Mouse (Mus musculus): Measurements from ENCODE around the gene Arhgap6. TPM values are rescaled to one million over a fixed set of nuclear protein-coding genes. Genes with fewer than 3 reads are reported as not detected.
A peak's percentile ranks its signal among the peaks of the same experiment; 100 is the strongest.

The Arhgap6 gene
- 1 to 10 TPM; 2.3 to 2.8 TPM for total RNA-seq (2021)
- long read RNA-seq, experiment 1, full-length matches to known transcripts, result 1 of 1 reads
- long read RNA-seq, experiment 1, partial matches to known transcripts, result 0 of 1 reads
- long read RNA-seq, experiment 1, other reads (novel, unspliced or antisense), result 0 of 1 reads
- long read RNA-seq, experiment 2, partial matches to known transcripts, result 1 of 2 reads
- long read RNA-seq, experiment 2, other reads (novel, unspliced or antisense), result 1 of 2 reads

DNA sequence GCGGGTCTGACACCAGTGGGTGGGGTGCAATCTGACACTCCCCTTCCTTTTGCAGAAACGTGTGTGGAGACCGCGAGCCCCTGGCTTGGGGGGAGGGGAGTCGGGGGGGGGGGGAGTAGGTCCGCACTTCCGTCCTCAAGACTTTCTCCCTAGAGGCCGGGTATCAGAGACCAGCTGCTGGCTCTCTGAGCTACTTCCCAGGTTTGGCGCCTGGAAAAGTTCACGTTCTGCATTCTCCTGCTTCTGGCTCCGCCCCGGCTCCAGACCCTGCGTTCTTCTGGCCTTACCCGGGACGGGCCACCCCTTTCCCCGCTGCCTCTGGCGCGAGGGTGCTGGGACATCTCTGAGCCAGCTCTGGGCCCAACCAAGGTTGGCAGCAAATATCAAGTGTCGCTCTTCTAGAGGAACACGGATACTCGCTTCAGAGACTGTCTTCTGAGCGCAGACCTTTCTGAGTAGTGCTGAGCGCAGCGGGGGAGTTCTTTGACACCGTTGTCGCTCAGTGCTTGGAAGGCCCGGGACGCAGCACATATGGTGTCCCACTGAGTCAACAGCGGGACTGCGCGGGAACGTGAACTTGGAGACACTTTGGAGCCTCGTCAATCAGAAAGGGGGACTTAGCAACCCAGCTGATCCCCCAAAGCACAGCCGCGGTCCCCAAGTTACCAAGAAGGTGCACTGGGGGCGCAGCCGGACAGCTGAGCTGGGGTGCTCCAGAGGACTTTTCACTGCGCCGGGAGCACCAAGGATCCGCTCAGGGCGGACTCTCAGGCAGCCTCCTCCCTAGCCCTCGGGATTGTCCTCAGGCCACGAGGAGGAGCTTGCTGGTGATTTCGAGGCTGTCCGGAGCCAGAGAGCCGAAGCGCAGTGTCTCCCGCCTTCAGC lies at the start of gene Arhgap6:
TSS of gene Arhgap6 (plus strand) at position 126 of the 885 bp plus-strand sequence.
- intact Hi-C loops (cut with DNase I), result no loop called here
- DNase-seq, result peak; percentile 27 to 36

DNA sequence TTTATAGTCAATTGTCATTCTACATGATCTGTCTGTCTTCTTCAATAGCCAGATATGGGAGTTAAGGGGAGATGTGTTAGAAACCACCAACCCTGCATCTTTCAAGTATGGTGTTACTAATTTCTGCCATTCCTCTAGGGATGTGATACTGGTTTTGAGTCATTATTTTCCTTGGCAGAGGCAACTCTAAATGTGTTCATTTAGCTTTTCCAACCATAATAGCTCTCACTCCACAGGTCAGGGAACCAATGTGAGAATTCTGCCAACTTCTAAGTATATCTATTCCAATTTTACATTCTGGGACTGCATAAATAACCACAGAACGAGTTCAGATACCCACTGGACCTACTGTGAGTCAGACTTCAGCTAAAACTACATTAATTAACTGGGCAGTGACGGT lies 47.9 kb upstream of the Arhgap6 start:
- intact Hi-C loops (cut with DNase I), result no loop called here
- no peak for DNase-seq

GRCm38 (mm10) chrX:168795859-168796848 lies 1.3 kb downstream of the Arhgap6 start:
- DNase-seq, result peak in 1 of 2 experiments; percentile 16
- intact Hi-C loops (cut with DNase I), result no loop called here

- intact Hi-C loops (cut with DNase I), result no loop called here
- no peak for DNase-seq
These were observed 9.8 kb downstream of the Arhgap6 start for GRCm38 (mm10) chrX:168804677-168805076.

DNA sequence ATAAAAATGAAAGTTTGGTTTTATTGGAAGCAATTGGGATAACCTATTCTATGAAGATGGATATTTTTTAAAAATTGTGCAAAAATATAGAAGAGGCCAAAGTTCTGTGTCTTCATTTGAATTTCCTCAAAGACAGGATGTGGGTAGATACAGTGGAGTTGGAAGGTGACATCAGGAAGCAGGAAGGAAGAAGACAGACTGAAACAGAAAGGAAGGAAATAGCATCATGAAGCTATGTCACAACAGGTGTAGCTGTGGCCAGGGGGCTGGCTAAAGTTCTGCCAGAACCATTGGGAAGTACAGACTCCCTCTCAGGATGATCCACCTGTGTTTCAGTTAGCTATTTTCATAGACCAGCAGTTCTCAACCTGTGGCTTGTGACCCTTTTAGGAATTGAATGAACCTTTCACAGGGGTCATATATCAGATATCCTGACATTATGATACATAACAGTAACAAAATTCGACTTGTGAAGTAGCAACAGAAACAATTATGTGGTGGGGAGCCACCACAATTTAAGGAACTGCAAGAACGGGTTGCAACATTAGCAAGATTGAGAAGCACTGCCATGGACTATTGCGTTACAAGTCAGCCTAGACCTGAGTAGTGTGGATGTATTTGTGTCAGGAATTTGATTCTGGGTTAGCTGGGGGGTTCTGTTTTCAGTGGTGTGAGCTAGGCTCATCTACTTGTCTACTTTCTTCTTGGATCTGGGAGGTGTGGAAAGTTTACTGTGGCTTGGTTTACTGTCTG lies 15.8 kb downstream of the Arhgap6 start:
- no peak for DNase-seq

DNA sequence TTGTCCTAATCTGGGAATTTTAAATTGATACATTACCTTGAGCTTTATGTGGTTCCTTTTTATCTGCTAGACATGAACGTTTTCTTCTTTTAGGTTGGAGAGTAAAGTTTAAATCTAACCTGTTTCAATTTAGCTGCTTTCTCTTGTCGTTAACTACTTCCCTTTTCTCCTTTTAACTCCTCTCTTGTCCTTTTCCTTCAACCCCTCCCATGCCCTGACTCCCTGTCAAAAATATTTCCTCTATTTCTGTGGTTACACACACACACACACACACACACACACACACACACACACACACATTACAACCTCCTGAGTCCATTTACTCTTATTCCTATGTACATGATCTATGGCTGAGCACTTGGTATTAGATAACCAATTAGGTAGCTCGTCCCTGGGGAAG lies 24.0 kb downstream of the Arhgap6 start:
- DNase-seq, result no peak
- intact Hi-C loops (cut with DNase I), result no loop called here

More for the DNA sequence above, 15.8 kb downstream of the Arhgap6 start:
- intact Hi-C loops (cut with DNase I), result no loop called here

DNA sequence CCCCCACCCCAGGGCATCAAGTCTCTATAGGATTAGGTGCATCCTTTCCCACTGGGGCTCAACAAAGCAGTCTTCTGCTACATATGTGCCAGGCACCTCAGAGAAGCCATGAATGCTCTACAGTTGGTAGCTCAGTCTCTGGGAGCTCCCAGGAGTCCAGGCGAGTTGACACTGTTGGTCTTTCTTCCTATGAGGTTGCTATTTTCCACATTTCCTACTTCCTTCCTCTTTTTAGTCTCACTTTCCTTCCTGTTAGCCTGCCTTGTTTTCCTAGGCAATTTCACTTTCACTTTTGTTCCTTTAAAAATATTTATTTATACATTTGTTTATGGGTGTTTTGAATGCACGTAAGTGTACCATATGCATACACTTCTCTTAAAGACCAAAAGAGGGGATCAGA lies 29.3 kb downstream of the Arhgap6 start:
- no peak for DNase-seq
- intact Hi-C loops (cut with DNase I), result no loop called here

DNA sequence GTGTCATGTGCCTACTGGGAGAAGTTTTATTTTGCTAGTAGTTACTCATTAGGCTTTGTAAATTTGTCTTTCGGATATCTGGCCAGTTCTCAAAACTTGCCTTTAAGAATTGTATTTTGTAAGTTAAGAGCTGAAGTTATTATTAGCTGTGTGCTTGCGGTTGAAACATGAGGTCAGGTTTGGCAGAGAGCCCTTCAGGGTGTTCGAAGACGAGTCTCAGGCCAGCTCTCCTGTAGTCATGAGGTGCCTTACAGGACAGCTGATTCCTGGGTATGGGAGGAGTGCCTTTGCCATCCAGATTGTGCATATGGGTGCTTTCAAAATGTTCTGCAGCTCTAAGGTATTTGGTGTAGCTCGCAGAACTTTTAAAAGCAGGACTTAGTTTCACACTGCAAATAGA lies 37.4 kb downstream of the Arhgap6 start:
- intact Hi-C loops (cut with DNase I), result no loop called here
- DNase-seq, result peak in 1 of 2 experiments; percentile 6

DNA sequence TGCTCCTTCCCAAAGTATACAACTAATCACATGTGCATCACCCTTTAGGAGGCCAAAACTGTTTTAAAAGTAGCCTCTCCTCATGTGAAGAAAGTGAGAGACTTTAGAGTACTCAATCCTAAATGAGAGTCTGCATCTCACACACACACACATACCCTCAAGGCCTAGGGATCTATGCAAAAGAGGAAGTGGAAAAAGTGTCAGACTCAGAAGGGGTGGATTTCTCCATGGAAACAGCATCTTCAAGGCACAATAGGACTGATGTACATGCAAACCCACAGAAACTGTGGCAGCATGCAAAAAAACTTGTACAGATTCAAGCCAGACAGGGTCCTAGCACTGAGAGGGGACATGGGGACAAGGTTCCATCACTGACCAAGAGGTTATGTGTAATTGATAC lies 53.2 kb downstream of the Arhgap6 start:
- no peak for DNase-seq
- intact Hi-C loops (cut with DNase I), result no loop called here

DNA sequence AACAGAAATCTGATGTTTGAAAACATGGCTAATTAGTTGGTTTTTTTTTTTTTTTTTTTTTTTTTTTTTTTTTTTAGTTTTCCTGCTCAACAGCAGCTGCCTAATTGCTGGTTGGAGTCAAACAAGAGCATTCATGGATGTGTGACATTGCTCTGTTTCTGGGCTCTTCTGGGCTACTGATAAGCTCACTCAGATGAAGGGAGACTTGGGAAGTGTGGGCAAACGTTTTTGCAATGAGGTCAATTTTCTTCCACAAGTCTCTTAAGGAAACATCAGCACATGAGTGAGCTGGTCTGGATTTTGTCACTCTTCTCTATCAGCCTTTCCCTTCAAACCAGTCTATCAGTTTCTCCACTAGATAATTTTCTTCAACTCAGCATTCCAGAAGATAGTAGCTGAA lies 79.8 kb downstream of the Arhgap6 start:
- intact Hi-C loops (cut with DNase I), result no loop called here

GRCm38 (mm10) chrX:168903557-168903956 lies 108.7 kb downstream of the Arhgap6 start:
- no peak for DNase-seq
- intact Hi-C loops (cut with DNase I), result no loop called here

More for the DNA sequence above, 79.8 kb downstream of the Arhgap6 start:
- DNase-seq, result no peak

DNA sequence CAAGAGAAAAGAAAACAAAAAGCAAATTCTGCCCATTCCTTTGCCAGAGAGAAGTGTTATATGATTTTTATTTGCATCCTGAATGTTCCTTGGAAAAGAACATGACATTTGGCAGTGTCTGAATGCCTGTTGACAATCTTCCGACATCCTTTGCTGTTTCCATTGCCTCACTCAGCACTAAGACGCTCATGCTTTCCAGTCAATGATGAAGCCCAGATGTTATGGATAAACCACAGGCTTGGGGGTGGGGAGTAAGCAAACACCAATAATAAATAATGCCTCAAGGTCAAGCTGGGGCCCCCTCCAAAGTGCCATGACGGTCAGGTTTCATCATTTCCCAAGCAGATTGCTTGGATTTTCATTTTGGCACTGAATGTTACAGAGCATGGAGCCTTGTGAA lies 109.2 kb downstream of the Arhgap6 start:
- no peak for DNase-seq
- intact Hi-C loops (cut with DNase I), result no loop called here

DNA sequence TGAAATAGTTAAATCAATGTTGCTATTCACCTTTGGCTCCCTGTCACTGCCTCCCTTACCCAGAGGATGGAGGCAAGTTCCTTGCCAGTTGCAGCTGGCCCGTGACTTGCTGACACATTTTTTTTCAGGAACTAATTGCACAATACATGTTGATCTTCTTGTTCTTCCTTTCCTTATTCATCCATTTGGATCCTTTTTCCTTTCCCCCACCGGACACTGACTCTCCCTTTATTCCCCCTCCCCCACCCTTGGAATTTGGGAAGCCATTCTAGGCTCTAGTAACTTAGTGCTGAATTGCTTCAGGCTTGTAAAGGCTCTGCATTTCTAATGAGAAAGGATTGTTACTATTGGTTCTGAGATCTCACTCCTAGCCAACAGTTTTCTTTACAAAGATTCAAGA lies 112.7 kb downstream of the Arhgap6 start:
- peak in 1 of 2 experiments; percentile 9 for DNase-seq
- intact Hi-C loops (cut with DNase I), result no loop called here

DNA sequence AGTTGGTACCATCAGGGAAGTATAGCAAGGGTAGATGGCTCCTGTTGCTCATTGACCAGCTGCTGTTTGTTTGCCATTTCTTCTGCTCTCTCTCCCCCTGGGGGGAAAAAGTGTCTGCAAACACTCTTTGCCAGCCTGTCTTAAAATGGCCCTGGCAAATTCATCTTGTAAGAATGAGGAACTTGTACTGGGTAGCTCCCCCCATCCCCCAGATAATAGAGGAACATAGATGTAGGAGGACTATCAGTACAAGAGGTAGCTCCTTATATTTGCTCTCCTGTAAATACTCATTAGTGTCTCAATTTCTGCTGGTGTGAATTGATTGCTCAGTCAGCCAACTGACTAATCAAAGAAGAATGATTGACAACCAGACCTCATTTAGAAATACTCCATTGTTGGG lies 118.6 kb downstream of the Arhgap6 start:
- intact Hi-C loops (cut with DNase I), result no loop called here
- no peak for DNase-seq

- intact Hi-C loops (cut with DNase I), result no loop called here
- DNase-seq, result no peak
These were observed 126.0 kb downstream of the Arhgap6 start for GRCm38 (mm10) chrX:168920942-168921341.

- intact Hi-C loops (cut with DNase I), result no loop called here
These were observed 137.5 kb downstream of the Arhgap6 start for GRCm38 (mm10) chrX:168932420-168932819.

GRCm38 (mm10) chrX:168935447-168935846 lies 140.5 kb downstream of the Arhgap6 start:
- intact Hi-C loops (cut with DNase I), result loop anchor here (5.0 kb wide), 3 partner anchors 152 to 362 kb away; no protein-coding TSS in a partner anchor

More at GRCm38 (mm10) chrX:168932420-168932819, 137.5 kb downstream of the Arhgap6 start:
- no peak for DNase-seq

DNA sequence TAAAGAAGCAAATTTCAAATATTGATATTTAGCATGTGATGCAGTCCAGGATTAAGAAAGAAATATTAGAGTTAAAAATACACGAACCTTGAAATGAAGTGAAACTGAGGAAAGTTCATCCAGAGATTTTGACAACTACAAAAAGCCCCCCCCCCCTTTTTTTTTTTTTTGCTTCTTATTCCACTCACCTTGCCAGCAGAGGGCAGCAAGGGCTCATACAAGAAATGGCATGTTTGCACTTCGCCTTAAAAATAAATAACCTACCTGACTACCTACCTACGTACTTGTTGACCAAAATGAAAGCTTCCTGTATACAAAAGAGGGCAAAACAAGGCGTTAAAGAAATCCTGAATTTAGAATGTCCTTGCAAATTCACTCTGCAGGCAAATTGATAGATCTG lies 143.0 kb downstream of the Arhgap6 start:
- DNase-seq, result no peak
- intact Hi-C loops (cut with DNase I), result loop anchor here (5.0 kb wide), 3 partner anchors 149 to 359 kb away; no protein-coding TSS in a partner anchor

More at GRCm38 (mm10) chrX:168935447-168935846, 140.5 kb downstream of the Arhgap6 start:
- no peak for DNase-seq

DNA sequence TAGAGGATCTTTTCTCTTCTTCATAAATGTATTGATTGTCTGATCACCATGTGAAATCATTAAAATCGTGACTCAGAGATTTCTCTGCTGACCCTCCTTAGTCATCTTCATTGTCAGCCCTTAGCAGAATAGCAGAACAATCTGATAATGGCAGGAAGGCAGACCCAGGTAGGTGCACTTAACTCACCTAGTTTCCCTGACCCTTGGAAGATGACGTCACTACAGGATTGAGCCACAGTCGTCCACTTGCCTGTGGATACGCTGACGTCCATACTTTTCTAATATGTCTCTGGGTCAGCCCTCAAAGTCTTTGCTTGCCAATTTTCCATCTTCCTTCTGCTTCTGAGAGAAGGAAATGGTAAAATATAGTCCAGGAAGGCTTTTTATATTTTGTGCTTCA lies 146.8 kb downstream of the Arhgap6 start:
- intact Hi-C loops (cut with DNase I), result no loop called here
- no peak for DNase-seq

DNA sequence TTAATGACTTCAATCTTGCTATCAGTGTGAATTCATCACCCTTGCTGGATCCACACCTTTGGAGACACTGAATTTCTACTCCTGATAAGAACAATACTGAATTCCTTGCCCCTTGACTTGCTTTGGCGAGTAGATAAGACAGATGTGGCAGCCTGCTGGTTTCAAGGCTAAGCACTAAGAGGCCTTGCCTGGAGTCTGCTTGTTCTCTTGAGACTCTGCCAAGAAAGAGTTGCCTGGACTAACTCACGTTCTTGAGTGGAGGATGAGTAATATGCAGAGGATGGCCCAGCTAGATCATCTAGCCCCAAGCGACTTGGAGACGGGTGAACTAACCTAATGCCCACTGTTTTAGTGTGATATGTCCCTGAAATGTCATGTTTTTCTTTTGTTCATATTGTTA lies 148.3 kb downstream of the Arhgap6 start:
- DNase-seq, result no peak

More for the DNA sequence above, 148.3 kb downstream of the Arhgap6 start:
- intact Hi-C loops (cut with DNase I), result no loop called here

Data from gastrocnemius, postnatal 36 days (tissue).